Mouse (Mus musculus): ENCODE measurements around the gene Ttc13.

- TF ChIP-seq GATA1 (IDR thresholded peaks at IDR 0.05; ENCODE audit: borderline replicate concordance, low read length), result no peak
- no peak for TF ChIP-seq FLI1 (IDR thresholded peaks at IDR 0.05; ENCODE audit: low read length)
Measured at GRCm38 (mm10) chr8:124668798-124669197, 53.0 kb downstream of the Ttc13 start.

Measured in megakaryocyte, embryonic 14.5 days (primary cell).